Mouse (Mus musculus): ENCODE data around the gene Sf3b2. TPM values are rescaled to one million over a fixed set of nuclear protein-coding genes. Genes with fewer than 3 reads are reported as not detected.

The Sf3b2 gene
- polyA plus RNA-seq (2015; fragmentation: Nextera tagmentation; extraction: Ambion mirVana): 210 and 211 TPM in 2 replicates

GRCm38 (mm10) chr19:5294972-5295735 is at the start of gene Sf3b2:
Gene Sf3b2 (minus strand): TSS chr19:5295455.
- H3K27me3 ChIP-seq (ENCODE audit: control insufficient read depth, insufficient read depth, low read length): no peaks in the 10 kb centered on the region
- WGBS: under 1% methylated on average over 46 of the region's 46 CpGs
- H3K36me3 ChIP-seq (ENCODE audit: control insufficient read depth, insufficient read depth): peaks cover 19% of the 10 kb centered on the region
- peak within 1 kb of the TSS; percentile 83 for H3K4me3 ChIP-seq (ENCODE audit: low read length)
- H3K9ac ChIP-seq (ENCODE audit: low read length): peak within 1 kb of the TSS; percentile 91
- H3K27ac ChIP-seq (ENCODE audit: low read length): peak within 1 kb of the TSS; percentile 86
- peaks cover 21% of the 10 kb centered on the region for H3K4me1 ChIP-seq (ENCODE audit: control insufficient read depth, insufficient read depth, low read length)
- ATAC-seq (replicated peaks; ENCODE audit: extremely low read depth, insufficient read depth, low FRiP score): peak; percentile 96
- no peaks in the 10 kb centered on the region for H3K9me3 ChIP-seq (replicated peaks; ENCODE audit: control insufficient read depth, low read length)
- peak within 1 kb of the TSS; percentile 85 for H3K4me2 ChIP-seq (ENCODE audit: low read depth, low read length)

- no peaks in the 10 kb centered on the region for H3K36me3 ChIP-seq (ENCODE audit: control insufficient read depth, insufficient read depth)
- no peak overlapping the region for H3K4me2 ChIP-seq (ENCODE audit: low read depth, low read length)
- 0 out of 2 replicates have a peak, but pooled peaks cover 5% of the 10 kb centered on the region for H3K4me1 ChIP-seq (ENCODE audit: control insufficient read depth, insufficient read depth, low read length)
- H3K27ac ChIP-seq (ENCODE audit: low read length): no peak overlapping the region
- WGBS: 83% methylated on average over 7 of the region's 7 CpGs
- H3K9ac ChIP-seq (ENCODE audit: low read length): no peak overlapping the region
- no peaks in the 10 kb centered on the region for H3K9me3 ChIP-seq (replicated peaks; ENCODE audit: control insufficient read depth, low read length)
- no peaks in the 10 kb centered on the region for H3K27me3 ChIP-seq (ENCODE audit: control insufficient read depth, insufficient read depth, low read length)
- H3K4me3 ChIP-seq (ENCODE audit: low read length): no peak overlapping the region
- ATAC-seq (replicated peaks; ENCODE audit: extremely low read depth, insufficient read depth, low FRiP score): no peak
These were observed 46.1 kb upstream of the Sf3b2 start for GRCm38 (mm10) chr19:5341360-5341759.

- H3K36me3 ChIP-seq (ENCODE audit: control insufficient read depth, insufficient read depth): no peaks in the 10 kb centered on the region
- no peak for ATAC-seq (replicated peaks; ENCODE audit: extremely low read depth, insufficient read depth, low FRiP score)
- no peaks in the 10 kb centered on the region for H3K27me3 ChIP-seq (ENCODE audit: control insufficient read depth, insufficient read depth, low read length)
- 17% methylated on average over 5 of the region's 5 CpGs for WGBS
- no peaks in the 10 kb centered on the region for H3K9me3 ChIP-seq (replicated peaks; ENCODE audit: control insufficient read depth, low read length)
- H3K4me2 ChIP-seq (ENCODE audit: low read depth, low read length): no peak overlapping the region
- no peak overlapping the region for H3K9ac ChIP-seq (ENCODE audit: low read length)
- H3K4me3 ChIP-seq (ENCODE audit: low read length): no peak overlapping the region
- H3K27ac ChIP-seq (ENCODE audit: low read length): no peak overlapping the region
- peaks cover 6% of the 10 kb centered on the region for H3K4me1 ChIP-seq (ENCODE audit: control insufficient read depth, insufficient read depth, low read length)
These were observed 42.7 kb upstream of the Sf3b2 start for GRCm38 (mm10) chr19:5337975-5338374.

GRCm38 (mm10) chr19:5335441-5335840 is 40.2 kb upstream of the Sf3b2 start, which contains the start of gene Catsper1:
Gene Catsper1 (plus strand): TSS chr19:5335741.
- 82% methylated on average over 6 of the region's 6 CpGs for WGBS

GRCm38 (mm10) chr19:5334741-5335140 is 39.5 kb upstream of the Sf3b2 start:
- WGBS: 34% methylated on average over 5 of the region's 5 CpGs
- no peak overlapping the region for H3K4me2 ChIP-seq (ENCODE audit: low read depth, low read length)
- H3K36me3 ChIP-seq (ENCODE audit: control insufficient read depth, insufficient read depth): no peaks in the 10 kb centered on the region
- H3K27me3 ChIP-seq (ENCODE audit: control insufficient read depth, insufficient read depth, low read length): no peaks in the 10 kb centered on the region
- peaks cover 6% of the 10 kb centered on the region for H3K4me1 ChIP-seq (ENCODE audit: control insufficient read depth, insufficient read depth, low read length)
- H3K9me3 ChIP-seq (replicated peaks; ENCODE audit: control insufficient read depth, low read length): no peaks in the 10 kb centered on the region
- peak overlapping the region; percentile 39 for H3K27ac ChIP-seq (ENCODE audit: low read length)
- H3K9ac ChIP-seq (ENCODE audit: low read length): no peak overlapping the region
- no peak overlapping the region for H3K4me3 ChIP-seq (ENCODE audit: low read length)
- no peak for ATAC-seq (replicated peaks; ENCODE audit: extremely low read depth, insufficient read depth, low FRiP score)

More at GRCm38 (mm10) chr19:5335441-5335840, 40.2 kb upstream of the Sf3b2 start, which contains the start of gene Catsper1:
- H3K9ac ChIP-seq (ENCODE audit: low read length): no peak within 1 kb of the TSS
- H3K27me3 ChIP-seq (ENCODE audit: control insufficient read depth, insufficient read depth, low read length): no peaks in the 10 kb centered on the region
- H3K4me2 ChIP-seq (ENCODE audit: low read depth, low read length): no peak within 1 kb of the TSS
- ATAC-seq (replicated peaks; ENCODE audit: extremely low read depth, insufficient read depth, low FRiP score): no peak
- H3K36me3 ChIP-seq (ENCODE audit: control insufficient read depth, insufficient read depth): no peaks in the 10 kb centered on the region
- peak within 1 kb of the TSS; percentile 39 for H3K27ac ChIP-seq (ENCODE audit: low read length)
- H3K4me3 ChIP-seq (ENCODE audit: low read length): no peak within 1 kb of the TSS
- no peaks in the 10 kb centered on the region for H3K9me3 ChIP-seq (replicated peaks; ENCODE audit: control insufficient read depth, low read length)
- peaks cover 6% of the 10 kb centered on the region for H3K4me1 ChIP-seq (ENCODE audit: control insufficient read depth, insufficient read depth, low read length)

- no peak for ATAC-seq (replicated peaks; ENCODE audit: extremely low read depth, insufficient read depth, low FRiP score)
- WGBS: 74% methylated on average over 19 of the region's 19 CpGs
- Histone ChIP-seq H3K4me3 (ENCODE audit: low read length) (no peak overlapping the region), H3K9me3 (replicated peaks; ENCODE audit: control insufficient read depth, low read length) (no peaks in the 10 kb centered on the region), H3K9ac (ENCODE audit: low read length) (no peak overlapping the region), H3K4me2 (ENCODE audit: low read depth, low read length) (no peak overlapping the region), H3K27ac (ENCODE audit: low read length) (no peak overlapping the region), H3K36me3 (ENCODE audit: control insufficient read depth, insufficient read depth) (no peaks in the 10 kb centered on the region), H3K4me1 (ENCODE audit: control insufficient read depth, insufficient read depth, low read length) (no peaks in the 10 kb centered on the region), H3K27me3 (ENCODE audit: control insufficient read depth, insufficient read depth, low read length) (no peaks in the 10 kb centered on the region)
These were observed 32.7 kb upstream of the Sf3b2 start for GRCm38 (mm10) chr19:5327970-5328369.

GRCm38 (mm10) chr19:5323801-5324200 is 28.5 kb upstream of the Sf3b2 start:
- no peaks in the 10 kb centered on the region for H3K27me3 ChIP-seq (ENCODE audit: control insufficient read depth, insufficient read depth, low read length)
- no peak overlapping the region for H3K4me3 ChIP-seq (ENCODE audit: low read length)
- H3K36me3 ChIP-seq (ENCODE audit: control insufficient read depth, insufficient read depth): no peaks in the 10 kb centered on the region
- no peaks in the 10 kb centered on the region for H3K4me1 ChIP-seq (ENCODE audit: control insufficient read depth, insufficient read depth, low read length)
- no peak overlapping the region for H3K27ac ChIP-seq (ENCODE audit: low read length)
- H3K9me3 ChIP-seq (replicated peaks; ENCODE audit: control insufficient read depth, low read length): no peaks in the 10 kb centered on the region
- H3K4me2 ChIP-seq (ENCODE audit: low read depth, low read length): 0 out of 2 replicates have a peak overlapping the region, but pooled peaks have one; percentile 19
- 44% methylated on average over 17 of the region's 17 CpGs for WGBS
- H3K9ac ChIP-seq (ENCODE audit: low read length): no peak overlapping the region
- ATAC-seq (replicated peaks; ENCODE audit: extremely low read depth, insufficient read depth, low FRiP score): no peak

GRCm38 (mm10) chr19:5313189-5313588 is 17.9 kb upstream of the Sf3b2 start:
- Histone ChIP-seq H3K36me3 (ENCODE audit: control insufficient read depth, insufficient read depth) (no peaks in the 10 kb centered on the region), H3K9ac (ENCODE audit: low read length) (no peak overlapping the region), H3K27ac (ENCODE audit: low read length) (no peak overlapping the region), H3K4me1 (ENCODE audit: control insufficient read depth, insufficient read depth, low read length) (no peaks in the 10 kb centered on the region), H3K4me2 (ENCODE audit: low read depth, low read length) (no peak overlapping the region), H3K9me3 (replicated peaks; ENCODE audit: control insufficient read depth, low read length) (no peaks in the 10 kb centered on the region; the same call in 1 of the 2 replicates), H3K27me3 (ENCODE audit: control insufficient read depth, insufficient read depth, low read length) (no peaks in the 10 kb centered on the region), H3K4me3 (ENCODE audit: low read length) (no peak overlapping the region)
- 85% methylated on average over 8 of the region's 8 CpGs for WGBS
- no peak for ATAC-seq (replicated peaks; ENCODE audit: extremely low read depth, insufficient read depth, low FRiP score)

- Histone ChIP-seq H3K4me2 (ENCODE audit: low read depth, low read length) (no peak overlapping the region), H3K4me3 (ENCODE audit: low read length) (no peak overlapping the region), H3K27me3 (ENCODE audit: control insufficient read depth, insufficient read depth, low read length) (peaks cover 8% of the 10 kb centered on the region; the same call in 1 of the 2 replicates), H3K9ac (ENCODE audit: low read length) (no peak overlapping the region), H3K36me3 (ENCODE audit: control insufficient read depth, insufficient read depth) (peaks cover 4% of the 10 kb centered on the region; the same call in 1 of the 2 replicates), H3K9me3 (replicated peaks; ENCODE audit: control insufficient read depth, low read length) (no peaks in the 10 kb centered on the region; the same call in 1 of the 2 replicates), H3K27ac (ENCODE audit: low read length) (no peak overlapping the region), H3K4me1 (ENCODE audit: control insufficient read depth, insufficient read depth, low read length) (no peaks in the 10 kb centered on the region)
- WGBS: 80% methylated on average over 7 of the region's 7 CpGs
- no peak for ATAC-seq (replicated peaks; ENCODE audit: extremely low read depth, insufficient read depth, low FRiP score)
These were observed 13.8 kb upstream of the Sf3b2 start for GRCm38 (mm10) chr19:5309025-5309424.
